Mouse (Mus musculus): ENCODE measurements at regions not wholly inside any gene's neighbourhood (a gene's known extent, or its start where the extent isn't known, plus 50 kb on each side); places are given as distances from the start of the nearest gene placed in this dataset.

- WGBS: 63% methylated on average over 1 of the region's 1 CpGs
- no peaks in the 10 kb centered on the region for H3K27me3 ChIP-seq
- H3K4me1 ChIP-seq: no peaks in the 10 kb centered on the region; the same call in 1 of the 2 replicates
- no peaks in the 10 kb centered on the region for H3K36me3 ChIP-seq (ENCODE audit: poor library complexity, severe bottlenecking)
- ATAC-seq: peak; percentile 87
- H3K9ac ChIP-seq: no peak overlapping the region
- no peak overlapping the region for H3K4me2 ChIP-seq
- H3K4me3 ChIP-seq: no peak overlapping the region
- H3K9me3 ChIP-seq (replicated peaks): no peaks in the 10 kb centered on the region
- no peak overlapping the region for H3K27ac ChIP-seq
Measured at GRCm38 (mm10) chr4:5206394-5207099, 413.4 kb upstream of the Impad1 start.

- peak overlapping the region; percentile 19; the same call in 1 of the 2 replicates for H3K27ac ChIP-seq
Measured at GRCm38 (mm10) chr4:5205328-5206208, 412.4 kb upstream of the Impad1 start.

GRCm38 (mm10) chr4:5194272-5194671 is 401.1 kb upstream of the Impad1 start:
- ATAC-seq: peak; percentile 36; the same call in 1 of the 2 replicates
- 9% methylated on average over 3 of the region's 3 CpGs for WGBS
- Histone ChIP-seq H3K27me3 (no peaks in the 10 kb centered on the region), H3K9ac (no peak overlapping the region), H3K36me3 (ENCODE audit: poor library complexity, severe bottlenecking) (no peaks in the 10 kb centered on the region), H3K4me1 (no peaks in the 10 kb centered on the region), H3K4me2 (no peak overlapping the region), H3K27ac (no peak overlapping the region), H3K4me3 (no peak overlapping the region), H3K9me3 (replicated peaks) (no peaks in the 10 kb centered on the region)

More at GRCm38 (mm10) chr4:5205328-5206208, 412.4 kb upstream of the Impad1 start:
- Histone ChIP-seq H3K36me3 (ENCODE audit: poor library complexity, severe bottlenecking) (no peaks in the 10 kb centered on the region), H3K4me3 (no peak overlapping the region), H3K4me2 (no peak overlapping the region), H3K9ac (no peak overlapping the region), H3K9me3 (replicated peaks) (no peaks in the 10 kb centered on the region), H3K4me1 (no peaks in the 10 kb centered on the region; the same call in 1 of the 2 replicates), H3K27me3 (no peaks in the 10 kb centered on the region)
- peak; percentile 63; the same call in 1 of the 2 replicates for ATAC-seq
- 59% methylated on average over 7 of the region's 7 CpGs for WGBS

- H3K4me2 ChIP-seq: no peak overlapping the region
- no peak overlapping the region for H3K27ac ChIP-seq
- no peaks in the 10 kb centered on the region for H3K36me3 ChIP-seq (ENCODE audit: poor library complexity, severe bottlenecking)
- 93% methylated on average over 1 of the region's 1 CpGs for WGBS
- no peaks in the 10 kb centered on the region for H3K27me3 ChIP-seq
- H3K4me3 ChIP-seq: no peak overlapping the region
- no peaks in the 10 kb centered on the region for H3K9me3 ChIP-seq (replicated peaks)
- peaks cover 11% of the 10 kb centered on the region for H3K4me1 ChIP-seq
- no peak for ATAC-seq
- no peak overlapping the region for H3K9ac ChIP-seq
Measured at GRCm38 (mm10) chr4:5181591-5181990, 388.4 kb upstream of the Impad1 start.

- Histone ChIP-seq H3K9me3 (replicated peaks) (no peaks in the 10 kb centered on the region), H3K27ac (peak overlapping the region; percentile 44), H3K36me3 (ENCODE audit: poor library complexity, severe bottlenecking) (no peaks in the 10 kb centered on the region), H3K4me1 (peaks cover 11% of the 10 kb centered on the region), H3K4me3 (no peak overlapping the region), H3K4me2 (no peak overlapping the region), H3K9ac (no peak overlapping the region), H3K27me3 (no peaks in the 10 kb centered on the region)
- ATAC-seq: peak; percentile 95
- 32% methylated on average over 11 of the region's 11 CpGs for WGBS
Measured at GRCm38 (mm10) chr4:5178991-5179693, 386.0 kb upstream of the Impad1 start.

- ATAC-seq: no peak
- Histone ChIP-seq H3K4me2 (no peak overlapping the region), H3K9me3 (replicated peaks) (no peaks in the 10 kb centered on the region), H3K27me3 (no peaks in the 10 kb centered on the region), H3K27ac (no peak overlapping the region), H3K4me1 (no peaks in the 10 kb centered on the region), H3K9ac (no peak overlapping the region), H3K4me3 (no peak overlapping the region), H3K36me3 (ENCODE audit: poor library complexity, severe bottlenecking) (no peaks in the 10 kb centered on the region)
- 96% methylated on average over 1 of the region's 1 CpGs for WGBS
Measured at GRCm38 (mm10) chr4:5165263-5165662, 372.1 kb upstream of the Impad1 start.

- H3K36me3 ChIP-seq (ENCODE audit: poor library complexity, severe bottlenecking): no peaks in the 10 kb centered on the region
- H3K9ac ChIP-seq: no peak overlapping the region
- no peak overlapping the region for H3K4me2 ChIP-seq
- H3K27ac ChIP-seq: no peak overlapping the region
- H3K4me1 ChIP-seq: no peaks in the 10 kb centered on the region
- ATAC-seq: no peak
- 84% methylated on average over 1 of the region's 1 CpGs for WGBS
- no peak overlapping the region for H3K4me3 ChIP-seq
- no peaks in the 10 kb centered on the region for H3K9me3 ChIP-seq (replicated peaks)
- H3K27me3 ChIP-seq: no peaks in the 10 kb centered on the region
Measured at GRCm38 (mm10) chr4:5160931-5161330, 367.8 kb upstream of the Impad1 start.

- 77% methylated on average over 3 of the region's 3 CpGs for WGBS
Measured at GRCm38 (mm10) chr4:5130726-5131125, 337.6 kb upstream of the Impad1 start.

GRCm38 (mm10) chr4:5126059-5126458 is 332.9 kb upstream of the Impad1 start:
- Histone ChIP-seq H3K4me1 (no peaks in the 10 kb centered on the region), H3K27ac (no peak overlapping the region), H3K27me3 (no peaks in the 10 kb centered on the region), H3K9me3 (replicated peaks) (no peaks in the 10 kb centered on the region), H3K9ac (no peak overlapping the region), H3K36me3 (ENCODE audit: poor library complexity, severe bottlenecking) (no peaks in the 10 kb centered on the region), H3K4me2 (no peak overlapping the region), H3K4me3 (no peak overlapping the region)
- WGBS: 79% methylated on average over 2 of the region's 2 CpGs
- ATAC-seq: peak; percentile 51; the same call in 1 of the 2 replicates

More at GRCm38 (mm10) chr4:5130726-5131125, 337.6 kb upstream of the Impad1 start:
- Histone ChIP-seq H3K9ac (no peak overlapping the region), H3K27me3 (no peaks in the 10 kb centered on the region), H3K4me1 (no peaks in the 10 kb centered on the region), H3K36me3 (ENCODE audit: poor library complexity, severe bottlenecking) (no peaks in the 10 kb centered on the region), H3K4me3 (no peak overlapping the region), H3K4me2 (no peak overlapping the region), H3K9me3 (replicated peaks) (no peaks in the 10 kb centered on the region), H3K27ac (no peak overlapping the region)
- ATAC-seq: no peak

GRCm38 (mm10) chr4:5098411-5098810 is 305.3 kb upstream of the Impad1 start:
- no peak overlapping the region for H3K27ac ChIP-seq
- no peak overlapping the region for H3K4me2 ChIP-seq
- no peaks in the 10 kb centered on the region for H3K27me3 ChIP-seq
- no peaks in the 10 kb centered on the region for H3K4me1 ChIP-seq
- no peak overlapping the region for H3K9ac ChIP-seq
- no peak overlapping the region for H3K4me3 ChIP-seq
- 90% methylated on average over 3 of the region's 3 CpGs for WGBS
- H3K9me3 ChIP-seq (replicated peaks): no peaks in the 10 kb centered on the region
- H3K36me3 ChIP-seq (ENCODE audit: poor library complexity, severe bottlenecking): no peaks in the 10 kb centered on the region
- ATAC-seq: no peak

GRCm38 (mm10) chr4:5078723-5079122 is 285.6 kb upstream of the Impad1 start:
- WGBS: 69% methylated on average over 3 of the region's 3 CpGs
- H3K9me3 ChIP-seq (replicated peaks): no peaks in the 10 kb centered on the region
- no peak overlapping the region for H3K4me2 ChIP-seq
- H3K4me3 ChIP-seq: no peak overlapping the region
- no peaks in the 10 kb centered on the region for H3K36me3 ChIP-seq (ENCODE audit: poor library complexity, severe bottlenecking)
- no peaks in the 10 kb centered on the region for H3K4me1 ChIP-seq
- H3K9ac ChIP-seq: no peak overlapping the region
- H3K27me3 ChIP-seq: no peaks in the 10 kb centered on the region
- no peak for ATAC-seq
- H3K27ac ChIP-seq: no peak overlapping the region

GRCm38 (mm10) chr4:5074754-5075153 is 281.6 kb upstream of the Impad1 start:
- H3K27ac ChIP-seq: no peak overlapping the region
- H3K27me3 ChIP-seq: no peaks in the 10 kb centered on the region
- no peak overlapping the region for H3K9ac ChIP-seq
- no peak for ATAC-seq
- H3K9me3 ChIP-seq (replicated peaks): no peaks in the 10 kb centered on the region
- H3K4me1 ChIP-seq: no peaks in the 10 kb centered on the region
- WGBS: 88% methylated on average over 1 of the region's 1 CpGs
- H3K36me3 ChIP-seq (ENCODE audit: poor library complexity, severe bottlenecking): no peaks in the 10 kb centered on the region
- no peak overlapping the region for H3K4me2 ChIP-seq
- no peak overlapping the region for H3K4me3 ChIP-seq

Measured in forebrain, embryonic 13.5 days (tissue).